15 mouse cellular contexts compared by ENCODE assay signal in genomic region chr12:59391103-59391502, GRCm38 (mm10).
"Had no signal": no experiment of that assay in that cellular context is flagged by ENCODE, and none has a peak within 500 bp of the region (broad histone marks: within the 10 kb centered on the region; RNA-seq: fewer than 3 reads in every experiment).

No protein-coding gene starts in this region.

- DNase-seq: retina, postnatal 1 day; right cerebral cortex, adult 18-20 months; right cerebral cortex, postnatal 14 days; right cerebral cortex, postnatal 25 days; right cerebral cortex, postnatal 4 days; spleen, adult 18-20 months; thymus, adult 18-20 months; thymus, adult 2 months; thymus, postnatal 14 days; thymus, postnatal 25 days; thymus, postnatal 36 days; thymus, postnatal 4 days had no signal

- H3K4me2 ChIP-seq: neural tube, embryonic 15.5 days; stomach, embryonic 15.5 days had no signal

- H3K9ac ChIP-seq: neural tube, embryonic 15.5 days; stomach, embryonic 15.5 days had no signal

- H3K4me1 ChIP-seq: neural tube, embryonic 15.5 days; stomach, embryonic 15.5 days had no signal

- H3K4me3 ChIP-seq: neural tube, embryonic 15.5 days; stomach, embryonic 15.5 days had no signal

- H3K9me3 ChIP-seq: neural tube, embryonic 15.5 days; stomach, embryonic 15.5 days had no signal

- H3K36me3 ChIP-seq: neural tube, embryonic 15.5 days; stomach, embryonic 15.5 days had no signal

- H3K27me3 ChIP-seq: neural tube, embryonic 15.5 days; stomach, embryonic 15.5 days had no signal

- H3K27ac ChIP-seq: neural tube, embryonic 15.5 days; stomach, embryonic 15.5 days; stomach, postnatal 0 days had no signal
